8 mouse cellular contexts compared by ENCODE assay signal in genomic region chr17:67354451-67355011, GRCm38 (mm10). TPM values are rescaled to one million over a fixed set of nuclear protein-coding genes. Genes with fewer than 3 reads are reported as not detected.
DNase-seq lines count a peak whose midpoint lies in the region; ATAC-seq lines count a peak whose summit lies in the region.

Ptprm (minus strand) TSS chr17:67354457.

- peak within 1 kb of the TSS; percentile 93 for H3K4me2 ChIP-seq in heart, embryonic 12.5 days
- peak within 1 kb of the TSS; percentile 88 for H3K4me2 ChIP-seq in kidney, embryonic 15.5 days
- H3K4me2 ChIP-seq in limb, embryonic 15.5 days: peak within 1 kb of the TSS; percentile 84
- H3K4me2 ChIP-seq in midbrain, embryonic 16.5 days (ENCODE audit: low read length): peak within 1 kb of the TSS; percentile 94
- H3K4me2 ChIP-seq in stomach, embryonic 15.5 days: peak within 1 kb of the TSS; percentile 65

- peaks cover 55% of the 10 kb centered on the region for H3K27me3 ChIP-seq in forebrain, embryonic 10.5 days (ENCODE audit: poor library complexity, severe bottlenecking)
- no peaks in the 10 kb centered on the region for H3K27me3 ChIP-seq in heart, embryonic 12.5 days (replicated peaks)
- no peaks in the 10 kb centered on the region for H3K27me3 ChIP-seq in kidney, embryonic 15.5 days
- 0 out of 2 replicates have a peak, but pooled peaks cover 3% of the 10 kb centered on the region for H3K27me3 ChIP-seq in limb, embryonic 15.5 days
- peaks cover 4% of the 10 kb centered on the region for H3K27me3 ChIP-seq in midbrain, embryonic 16.5 days (ENCODE audit: control insufficient read depth, insufficient read depth, low read depth, low read length)
- no peaks in the 10 kb centered on the region for H3K27me3 ChIP-seq in stomach, embryonic 15.5 days (replicated peaks)

- peak within 1 kb of the TSS; percentile 82 for H3K9ac ChIP-seq in heart, embryonic 12.5 days
- peak within 1 kb of the TSS; percentile 81 for H3K9ac ChIP-seq in kidney, embryonic 15.5 days
- H3K9ac ChIP-seq in limb, embryonic 15.5 days: peak within 1 kb of the TSS; percentile 79
- peak within 1 kb of the TSS; percentile 84 for H3K9ac ChIP-seq in midbrain, embryonic 16.5 days (ENCODE audit: low read depth, low read length)
- H3K9ac ChIP-seq in stomach, embryonic 15.5 days: peak within 1 kb of the TSS; percentile 42

- H3K36me3 ChIP-seq in forebrain, embryonic 10.5 days (replicated peaks): no peaks in the 10 kb centered on the region
- H3K36me3 ChIP-seq in heart, embryonic 12.5 days: no peaks in the 10 kb centered on the region
- no peaks in the 10 kb centered on the region for H3K36me3 ChIP-seq in kidney, embryonic 15.5 days
- no peaks in the 10 kb centered on the region for H3K36me3 ChIP-seq in limb, embryonic 15.5 days
- H3K36me3 ChIP-seq in midbrain, embryonic 16.5 days (ENCODE audit: control insufficient read depth, insufficient read depth, low read length): no peaks in the 10 kb centered on the region
- H3K36me3 ChIP-seq in stomach, embryonic 15.5 days: no peaks in the 10 kb centered on the region

- under 1% methylated on average over 73 of the region's 73 CpGs for whole genome bisulfite sequencing in forebrain, embryonic 10.5 days
- WGBS in heart, embryonic 12.5 days: under 1% methylated on average over 71 of the region's 73 CpGs
- WGBS in kidney, embryonic 15.5 days: under 1% methylated on average over 72 of the region's 73 CpGs
- WGBS in limb, embryonic 15.5 days: under 1% methylated on average over 71 of the region's 73 CpGs
- under 1% methylated on average over 69 of the region's 73 CpGs for WGBS in midbrain, embryonic 16.5 days
- under 1% methylated on average over 61 of the region's 73 CpGs for WGBS in stomach, embryonic 15.5 days

- peak; percentile 22 to 34 for DNase-seq in spleen, adult 18-20 months
- no peak for DNase-seq in spleen, adult 12 weeks (ENCODE audit: low spot score)
- DNase-seq in forebrain, embryonic 10.5 days (ENCODE audit: extremely low spot score, low spot score): peak; percentile 81

- H3K4me1 ChIP-seq in forebrain, embryonic 10.5 days: peaks cover 46% of the 10 kb centered on the region
- H3K4me1 ChIP-seq in heart, embryonic 12.5 days (replicated peaks): peaks cover 8% of the 10 kb centered on the region; the same call in 1 of the 2 replicates
- peaks cover 29% of the 10 kb centered on the region for H3K4me1 ChIP-seq in kidney, embryonic 15.5 days
- peaks cover 26% of the 10 kb centered on the region for H3K4me1 ChIP-seq in limb, embryonic 15.5 days
- peaks cover 15% of the 10 kb centered on the region for H3K4me1 ChIP-seq in midbrain, embryonic 16.5 days (ENCODE audit: control insufficient read depth, insufficient read depth, low read length)
- H3K4me1 ChIP-seq in stomach, embryonic 15.5 days: no peaks in the 10 kb centered on the region

- peak within 1 kb of the TSS; percentile 82 for H3K4me3 ChIP-seq in forebrain, embryonic 10.5 days
- H3K4me3 ChIP-seq in heart, embryonic 12.5 days: peak within 1 kb of the TSS; percentile 73
- peak within 1 kb of the TSS; percentile 89 for H3K4me3 ChIP-seq in kidney, embryonic 15.5 days (replicated peaks)
- H3K4me3 ChIP-seq in limb, embryonic 15.5 days: peak within 1 kb of the TSS; percentile 78
- peak within 1 kb of the TSS; percentile 74 for H3K4me3 ChIP-seq in midbrain, embryonic 16.5 days (ENCODE audit: low read depth, low read length)
- peak within 1 kb of the TSS; percentile 64 for H3K4me3 ChIP-seq in stomach, embryonic 15.5 days (replicated peaks)

- no peaks in the 10 kb centered on the region; the same call in 1 of the 2 replicates for H3K9me3 ChIP-seq in forebrain, embryonic 10.5 days
- no peaks in the 10 kb centered on the region for H3K9me3 ChIP-seq in heart, embryonic 12.5 days (replicated peaks)
- no peaks in the 10 kb centered on the region for H3K9me3 ChIP-seq in kidney, embryonic 15.5 days (replicated peaks)
- H3K9me3 ChIP-seq in limb, embryonic 15.5 days: no peaks in the 10 kb centered on the region
- H3K9me3 ChIP-seq in midbrain, embryonic 16.5 days (replicated peaks; ENCODE audit: control insufficient read depth, low read length, poor library complexity, severe bottlenecking): no peaks in the 10 kb centered on the region
- no peaks in the 10 kb centered on the region for H3K9me3 ChIP-seq in stomach, embryonic 15.5 days

- ATAC-seq in heart, embryonic 12.5 days (ENCODE audit: insufficient number of reproducible peaks, low FRiP score): peak; percentile 90
- ATAC-seq in kidney, embryonic 15.5 days (replicated peaks; ENCODE audit: low FRiP score): peak; percentile 95
- ATAC-seq in limb, embryonic 15.5 days (ENCODE audit: insufficient number of reproducible peaks, low FRiP score, low TSS enrichment, low read depth): peak; percentile 83
- ATAC-seq in midbrain, embryonic 16.5 days: peak; percentile 95
- ATAC-seq in stomach, embryonic 15.5 days (ENCODE audit: insufficient read depth, low FRiP score, low read depth): peak; percentile 91

- H3K27ac ChIP-seq in forebrain, embryonic 10.5 days: peak within 1 kb of the TSS; percentile 90
- H3K27ac ChIP-seq in heart, embryonic 12.5 days (ENCODE audit: poor library complexity, severe bottlenecking): peak within 1 kb of the TSS; percentile 60
- peak within 1 kb of the TSS; percentile 84 for H3K27ac ChIP-seq in kidney, embryonic 15.5 days
- H3K27ac ChIP-seq in limb, embryonic 15.5 days: peak within 1 kb of the TSS; percentile 84
- H3K27ac ChIP-seq in midbrain, embryonic 16.5 days (ENCODE audit: low read length): peak within 1 kb of the TSS; percentile 76
- H3K27ac ChIP-seq in stomach, embryonic 15.5 days: peak within 1 kb of the TSS; percentile 70

RNA-seq across cellular contexts. Expression of gene Ptprm, which starts in this region (rescaled TPM):
- 6.7 and 8.4 TPM in 2 replicates for polyA plus RNA-seq in forebrain, embryonic 10.5 days (2016; fragmentation: Nextera tagmentation; extraction: Ambion mirVana)
- 16.1 and 18.2 TPM in 2 replicates for polyA plus RNA-seq in heart, embryonic 12.5 days (2016; fragmentation: Nextera tagmentation; extraction: Ambion mirVana)
- polyA plus RNA-seq in kidney, embryonic 15.5 days (2015; fragmentation: Nextera tagmentation; extraction: Ambion mirVana): 18.7 and 18.9 TPM in 2 replicates
- polyA plus RNA-seq in limb, embryonic 15.5 days (2015; fragmentation: Nextera tagmentation; extraction: Ambion mirVana): 17.4 and 17.7 TPM in 2 replicates
- 17.2 and 19.7 TPM in 2 replicates for polyA plus RNA-seq in midbrain, embryonic 16.5 days (2015; fragmentation: Nextera tagmentation; extraction: Ambion mirVana)
- 12.4 and 13.3 TPM in 2 replicates for polyA plus RNA-seq in stomach, embryonic 15.5 days (2015; fragmentation: Nextera tagmentation; extraction: Ambion mirVana)
